Comparison of ENCODE assay signal across 12 mouse cellular contexts in genomic region chr6:48785189-48785588, GRCm38 (mm10). TPM values are rescaled to one million over a fixed set of nuclear protein-coding genes. Genes with fewer than 3 reads are reported as not detected.
A peak's percentile ranks its signal among the peaks of the same experiment; 100 is the strongest.
DNase-seq lines count a peak whose midpoint lies in the region; ATAC-seq and TF ChIP-seq lines count a peak whose summit lies in the region.
"Had no signal": no experiment of that assay in that cellular context is flagged by ENCODE, and none has a peak within 500 bp of the region (broad histone marks: within the 10 kb centered on the region; RNA-seq: fewer than 3 reads in every experiment).

No protein-coding gene starts in this region.

- no peak overlapping the region for H3K9ac ChIP-seq in kidney, embryonic 16.5 days (replicated peaks; ENCODE audit: low read length)
- H3K9ac ChIP-seq in lung, embryonic 15.5 days: no peak overlapping the region
- H3K9ac ChIP-seq: forebrain, postnatal 0 days had no signal

- in situ Hi-C loops in Patski (cut with MboI; ENCODE audit: low pct_unique_long_range_greater_than_20kb): no loop called here

- POLR2A ChIA-PET in Patski (lab: Charles Lee): no interaction called here

- peak overlapping the region; percentile 80 for H3K27ac ChIP-seq in kidney, adult 2 months (ENCODE audit: insufficient read depth, low read depth, low read length)
- no peak overlapping the region for H3K27ac ChIP-seq in kidney, embryonic 16.5 days (ENCODE audit: low read length)
- peak overlapping the region; percentile 56 for H3K27ac ChIP-seq in lung, embryonic 15.5 days

- 22% methylated on average over 1 of the region's 1 CpGs for WGBS in kidney, adult 2 months
- WGBS in kidney, embryonic 16.5 days: 52% methylated on average over 1 of the region's 1 CpGs
- WGBS in lung, embryonic 15.5 days: 13% methylated on average over 1 of the region's 1 CpGs

- H3K4me1 ChIP-seq in kidney, adult 2 months (ENCODE audit: control insufficient read depth, insufficient read depth, low read length): peaks cover 5% of the 10 kb centered on the region; the same call in 1 of the 2 replicates
- H3K4me1 ChIP-seq in kidney, embryonic 16.5 days (ENCODE audit: insufficient read depth, low read length): no peaks in the 10 kb centered on the region
- peaks cover 28% of the 10 kb centered on the region for H3K4me1 ChIP-seq in lung, embryonic 15.5 days

- peak; percentile 92 for DNase-seq in kidney, adult 2 months
- DNase-seq in Patski (ENCODE audit: low read depth, low spot score): peak; percentile 54
- DNase-seq in gastrocnemius, postnatal 25 days: peak; percentile 16
- no peak for DNase-seq in embryo, embryonic 9.5 days (ENCODE audit: extremely low spot score)
- DNase-seq: forebrain, postnatal 0 days had no signal

- H3K27me3 ChIP-seq in kidney, adult 2 months (replicated peaks; ENCODE audit: control insufficient read depth, insufficient read depth, low read length): no peaks in the 10 kb centered on the region
- no peaks in the 10 kb centered on the region for H3K27me3 ChIP-seq in kidney, embryonic 16.5 days (ENCODE audit: insufficient read depth, low read length)
- H3K27me3 ChIP-seq in Patski: no peaks in the 10 kb centered on the region
- H3K27me3 ChIP-seq in lung, embryonic 15.5 days: no peaks in the 10 kb centered on the region

- no peak for TF ChIP-seq POLR2A in kidney, adult 2 months (IDR thresholded peaks at IDR 0.05; ENCODE audit: low read depth, low read length)

- CTCF ChIA-PET in Patski (lab: Charles Lee): interaction anchor here (0.6 to 1.3 kb wide), 8 partner anchors 23 to 866 kb away, joined by 3 to 4 read pairs (median 3); partner anchors contain the start of genes Gimap5 and Gimap8

- H3K36me3 ChIP-seq in kidney, adult 2 months (ENCODE audit: control insufficient read depth, insufficient read depth, low read length): no peaks in the 10 kb centered on the region
- no peaks in the 10 kb centered on the region for H3K36me3 ChIP-seq in kidney, embryonic 16.5 days (ENCODE audit: insufficient read depth, low read length)
- no peaks in the 10 kb centered on the region for H3K36me3 ChIP-seq in lung, embryonic 15.5 days

- no peak for ATAC-seq in kidney, embryonic 16.5 days (ENCODE audit: low FRiP score, low TSS enrichment)
- peak; percentile 54 for ATAC-seq in Patski
- ATAC-seq in lung, embryonic 15.5 days (ENCODE audit: borderline replicate concordance, extremely low read depth, low FRiP score, low TSS enrichment): peak; percentile 74; the same call in 1 of the 2 replicates
- no peak for ATAC-seq in CD4-positive, CD25-positive, alpha-beta regulatory T cell, adult 4 months
- no peak for ATAC-seq in monocyte, adult 5-6 weeks (replicated peaks; ENCODE audit: insufficient number of reproducible peaks, low FRiP score, low TSS enrichment, poor library complexity, severe bottlenecking)
- ATAC-seq: forebrain, postnatal 0 days had no signal

- H3K4me2 ChIP-seq in kidney, embryonic 16.5 days (replicated peaks; ENCODE audit: low read depth, low read length): no peak overlapping the region
- no peak overlapping the region for H3K4me2 ChIP-seq in lung, embryonic 15.5 days

- H3K4me3 ChIP-seq in kidney, adult 2 months (ENCODE audit: insufficient read depth, low read depth, low read length): no peak overlapping the region
- H3K4me3 ChIP-seq in kidney, embryonic 16.5 days (ENCODE audit: low read length): no peak overlapping the region
- H3K4me3 ChIP-seq in lung, embryonic 15.5 days: no peak overlapping the region

- H3K9me3 ChIP-seq in kidney, embryonic 16.5 days (ENCODE audit: low read length): no peaks in the 10 kb centered on the region
- no peaks in the 10 kb centered on the region for H3K9me3 ChIP-seq in lung, embryonic 15.5 days

- no peak for TF ChIP-seq CTCF in kidney, adult 2 months (conservative IDR thresholded peaks at IDR 0.05; ENCODE audit: insufficient read depth, insufficient read length, low read depth, low read length)
- no peak for TF ChIP-seq CTCF in Patski (IDR thresholded peaks at IDR 0.05)

RNA-seq across cellular contexts. Expression of gene Gimap3, which starts 14.5 kb away (rescaled TPM):
- 3.1 and 10.6 TPM in 2 replicates for polyA plus RNA-seq in kidney, adult 2 months (2012; rRNA removed)
- polyA plus RNA-seq in kidney, embryonic 16.5 days (2015; fragmentation: Nextera tagmentation; extraction: Ambion mirVana): 0.19 TPM in 1 of 2 replicates, not detected in the other
- not detected for polyA plus RNA-seq in Patski (2021)
- total RNA-seq in gastrocnemius, postnatal 25 days (2021): under 1 TPM in 1 of 2 experiments, not detected in 1; 0.32 TPM
- polyA plus RNA-seq in lung, embryonic 15.5 days (2015; fragmentation: Nextera tagmentation; extraction: Ambion mirVana): 0.22 TPM in 1 of 2 replicates, not detected in the other
- 1,000 to 10,000 TPM; 1,659 to 2,511 TPM for polyA plus RNA-seq in CD4-positive, CD25-positive, alpha-beta regulatory T cell, adult 4 months (2017; shearing (Covaris generic))
- total RNA-seq in monocyte, adult 5-6 weeks (2017): 92.2 to 334 TPM (median 99.5 TPM) in 3 replicates
- total RNA-seq: forebrain, postnatal 0 days; left cerebral cortex, postnatal 14 days; MEL had no signal
- polyA plus RNA-seq: brain, embryonic 14.5 days; forebrain, postnatal 0 days had no signal

RNA-seq across cellular contexts. Expression of gene Gimap5, which starts 39.2 kb away (rescaled TPM):
- 16.2 and 19.6 TPM in 2 replicates for polyA plus RNA-seq in kidney, adult 2 months (2012; rRNA removed)
- 18.0 and 19.9 TPM in 2 replicates for polyA plus RNA-seq in kidney, embryonic 16.5 days (2015; fragmentation: Nextera tagmentation; extraction: Ambion mirVana)
- not detected for polyA plus RNA-seq in Patski (2021)
- 1 to 10 TPM; 1.6 to 3.3 TPM for total RNA-seq in gastrocnemius, postnatal 25 days (2021)
- polyA plus RNA-seq in lung, embryonic 15.5 days (2015; fragmentation: Nextera tagmentation; extraction: Ambion mirVana): 23.7 and 25.2 TPM in 2 replicates
- 100 to 1,000 TPM; 196 to 256 TPM for polyA plus RNA-seq in CD4-positive, CD25-positive, alpha-beta regulatory T cell, adult 4 months (2017; shearing (Covaris generic))
- 91.7 to 178 TPM (median 113 TPM) in 3 replicates for total RNA-seq in monocyte, adult 5-6 weeks (2017)
- total RNA-seq: MEL had no signal

RNA-seq across cellular contexts. Expression of gene Gimap1, which starts 46.3 kb away (rescaled TPM):
- polyA plus RNA-seq in kidney, adult 2 months (2012; rRNA removed): 8.3 and 10.0 TPM in 2 replicates
- polyA plus RNA-seq in kidney, embryonic 16.5 days (2015; fragmentation: Nextera tagmentation; extraction: Ambion mirVana): 39.5 and 43.2 TPM in 2 replicates
- polyA plus RNA-seq in Patski (2021): 0.04 TPM
- 1 to 10 TPM; 2.5 to 5.0 TPM for total RNA-seq in gastrocnemius, postnatal 25 days (2021)
- 43.0 and 53.3 TPM in 2 replicates for polyA plus RNA-seq in lung, embryonic 15.5 days (2015; fragmentation: Nextera tagmentation; extraction: Ambion mirVana)
- polyA plus RNA-seq in CD4-positive, CD25-positive, alpha-beta regulatory T cell, adult 4 months (2017; shearing (Covaris generic)): 100 to 1,000 TPM; 342 to 402 TPM
- 99.2 to 313 TPM (median 123 TPM) in 3 replicates for total RNA-seq in monocyte, adult 5-6 weeks (2017)
- total RNA-seq: MEL had no signal

RNA-seq across cellular contexts. Expression of gene Tmem176a, which starts 55.5 kb away (rescaled TPM):
- 509 and 544 TPM in 2 replicates for polyA plus RNA-seq in kidney, adult 2 months (2012; rRNA removed)
- 194 and 227 TPM in 2 replicates for polyA plus RNA-seq in kidney, embryonic 16.5 days (2015; fragmentation: Nextera tagmentation; extraction: Ambion mirVana)
- polyA plus RNA-seq in Patski (2021): 1,783 TPM
- 1 to 10 TPM; 4.3 to 4.9 TPM for total RNA-seq in gastrocnemius, postnatal 25 days (2021)
- polyA plus RNA-seq in lung, embryonic 15.5 days (2015; fragmentation: Nextera tagmentation; extraction: Ambion mirVana): 226 and 227 TPM in 2 replicates
- 10 to 100 TPM; 14.0 to 16.7 TPM for polyA plus RNA-seq in CD4-positive, CD25-positive, alpha-beta regulatory T cell, adult 4 months (2017; shearing (Covaris generic))
- 2.7 to 9.7 TPM (median 4.4 TPM) in 3 replicates for total RNA-seq in monocyte, adult 5-6 weeks (2017)

RNA-seq across cellular contexts. Expression of gene Tmem176b, which starts 56.1 kb away (rescaled TPM):
- polyA plus RNA-seq in kidney, adult 2 months (2012; rRNA removed): 1,386 and 1,411 TPM in 2 replicates
- 479 and 496 TPM in 2 replicates for polyA plus RNA-seq in kidney, embryonic 16.5 days (2015; fragmentation: Nextera tagmentation; extraction: Ambion mirVana)
- polyA plus RNA-seq in Patski (2021): 2,760 TPM
- 10 to 100 TPM; 11.4 to 15.2 TPM for total RNA-seq in gastrocnemius, postnatal 25 days (2021)
- 425 and 442 TPM in 2 replicates for polyA plus RNA-seq in lung, embryonic 15.5 days (2015; fragmentation: Nextera tagmentation; extraction: Ambion mirVana)
- 10 to 100 TPM; 17.3 to 22.7 TPM for polyA plus RNA-seq in CD4-positive, CD25-positive, alpha-beta regulatory T cell, adult 4 months (2017; shearing (Covaris generic))
- total RNA-seq in monocyte, adult 5-6 weeks (2017): 19.1 to 28.4 TPM (median 27.7 TPM) in 3 replicates

Comparison
In these comparisons a context has a peak if more than half of its experiments do, and no peak if none do; other contexts are left out.
1. ATAC-seq: peak in Patski (single experiment) and lung, embryonic 15.5 days (single experiment); none in kidney, embryonic 16.5 days (single experiment), CD4-positive, CD25-positive, alpha-beta regulatory T cell, adult 4 months (single experiment) and monocyte, adult 5-6 weeks (single experiment).
2. RNA of gene Gimap3, which starts 14.5 kb away (polyA plus RNA-seq): 1,659 to 2,511 TPM in CD4-positive, CD25-positive, alpha-beta regulatory T cell, adult 4 months; 3.1 to 10.6 TPM in kidney, adult 2 months, 0.22 TPM in lung, embryonic 15.5 days, 0.19 TPM in kidney, embryonic 16.5 days and not detected in Patski (single experiment); every median in the first group is over 100 times any median in the second.
3. RNA of gene Gimap5, which starts 39.2 kb away (polyA plus RNA-seq): 196 to 256 TPM in CD4-positive, CD25-positive, alpha-beta regulatory T cell, adult 4 months, 23.7 to 25.2 TPM in lung, embryonic 15.5 days, 18.0 to 19.9 TPM in kidney, embryonic 16.5 days and 16.2 to 19.6 TPM in kidney, adult 2 months; not detected in Patski (single experiment); every median in the first group is over 10 times any median in the second.